Mouse (Mus musculus): ENCODE measurements around the gene Rag2.

DNA sequence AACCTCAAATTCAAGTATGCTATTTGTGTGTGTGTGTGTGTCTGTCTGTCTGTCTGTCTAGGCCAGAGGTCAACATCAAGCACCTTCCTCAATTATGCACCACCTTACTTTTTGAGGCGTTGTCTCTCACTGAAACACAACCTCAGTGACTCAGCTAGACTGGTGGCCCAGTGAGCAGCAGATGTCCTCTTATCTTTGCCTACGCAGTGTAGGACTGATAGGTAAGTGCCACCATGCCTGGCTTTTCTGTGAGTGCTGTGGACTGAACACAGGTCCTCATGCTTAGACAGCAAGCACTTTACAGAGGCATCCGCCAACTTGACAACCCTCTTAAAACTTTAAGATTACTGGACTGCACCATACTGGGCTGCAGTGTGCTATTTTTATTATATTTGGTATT lies 44.2 kb downstream of the Rag2 start:
- TF ChIP-seq CTCF (IDR thresholded peaks at IDR 0.05; ENCODE audit: insufficient read depth, low read length): no peak
- no peak for TF ChIP-seq POLR2A (IDR thresholded peaks at IDR 0.05; ENCODE audit: borderline replicate concordance, extremely low read depth, low read depth, low read length)

Data from lung, adult 2 months (tissue).